In the genomic region with DNA sequence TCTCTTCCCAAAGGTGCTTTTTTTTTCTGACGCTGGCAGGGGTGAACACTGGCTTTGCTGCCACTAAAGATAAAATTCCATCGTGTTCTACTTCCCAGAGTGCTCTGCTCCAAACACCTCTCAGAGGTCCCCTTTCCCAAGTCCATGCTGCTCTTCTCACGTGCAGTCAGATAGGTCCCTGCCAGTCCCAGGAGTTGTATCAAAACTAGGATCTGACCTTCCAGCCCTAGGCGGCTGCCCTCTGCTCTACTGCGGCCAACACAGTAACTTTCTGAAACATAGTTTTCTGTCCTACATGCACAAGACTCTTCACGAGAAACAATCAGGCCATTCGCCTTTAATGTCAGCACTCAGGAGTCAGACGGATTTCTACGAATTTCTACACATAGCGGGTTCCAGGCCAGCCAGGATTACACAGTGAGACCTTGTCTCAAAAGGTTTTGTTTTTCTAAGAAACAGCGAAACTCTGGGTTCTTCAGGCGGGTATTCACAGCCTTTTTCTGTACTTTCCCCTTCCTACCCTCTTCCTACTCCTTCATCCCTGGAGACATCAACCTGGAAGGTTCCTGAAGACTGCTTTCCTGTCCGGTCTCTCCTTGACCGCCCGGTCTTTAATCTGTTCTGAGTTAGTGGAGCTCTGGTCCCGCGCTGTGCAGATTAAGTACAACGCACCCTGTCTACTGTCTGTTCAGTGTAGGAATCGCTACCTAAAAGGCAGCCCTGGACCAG, we compare ENCODE assay signal across 8 mouse cellular contexts. TPM values are rescaled to one million over a fixed set of nuclear protein-coding genes. Genes with fewer than 3 reads are reported as not detected.
DNase-seq lines count a peak whose midpoint lies in the region; ATAC-seq and TF ChIP-seq lines count a peak whose summit lies in the region.

No protein-coding gene starts in this region.

- H3K36me3 ChIP-seq in E14TG2a.4 (ENCODE audit: insufficient read depth, low read length) = no peaks in the 10 kb centered on the region
- no peaks in the 10 kb centered on the region for H3K36me3 ChIP-seq in forebrain, embryonic 16.5 days (ENCODE audit: control insufficient read depth, insufficient read depth)
- no peaks in the 10 kb centered on the region for H3K36me3 ChIP-seq in limb, embryonic 15.5 days
- H3K36me3 ChIP-seq in stomach, postnatal 0 days (ENCODE audit: control insufficient read depth, insufficient read depth, low read length) = no peaks in the 10 kb centered on the region

- TF ChIP-seq CTCF in E14TG2a.4 (conservative IDR thresholded peaks at IDR 0.05; ENCODE audit: low read length) = no peak
- TF ChIP-seq CTCF in stomach, postnatal 0 days (IDR thresholded peaks at IDR 0.05; ENCODE audit: low read depth) = no peak

- H3K4me1 ChIP-seq in E14TG2a.4 (replicated peaks; ENCODE audit: low read depth, low read length) = peaks cover 49% of the 10 kb centered on the region
- H3K4me1 ChIP-seq in forebrain, embryonic 16.5 days (replicated peaks; ENCODE audit: control insufficient read depth, insufficient read depth, low read length) = 0 out of 2 replicates have a peak, but pooled peaks cover 8% of the 10 kb centered on the region
- H3K4me1 ChIP-seq in limb, embryonic 15.5 days = peaks cover 22% of the 10 kb centered on the region; the same call in 1 of the 2 replicates
- peaks cover 6% of the 10 kb centered on the region; the same call in 1 of the 2 replicates for H3K4me1 ChIP-seq in stomach, postnatal 0 days (replicated peaks; ENCODE audit: control insufficient read depth, insufficient read depth)

- peak overlapping the region; percentile 75 for H3K9ac ChIP-seq in forebrain, embryonic 16.5 days (replicated peaks; ENCODE audit: low read depth, low read length)
- H3K9ac ChIP-seq in limb, embryonic 15.5 days = peak overlapping the region; percentile 42
- H3K9ac ChIP-seq in stomach, postnatal 0 days (ENCODE audit: low read length) = peak overlapping the region; percentile 58

- ATAC-seq in forebrain, embryonic 16.5 days = no peak
- ATAC-seq in limb, embryonic 15.5 days (ENCODE audit: insufficient number of reproducible peaks, low FRiP score, low TSS enrichment, low read depth) = no peak
- no peak; the same call in 1 of the 2 replicates for ATAC-seq in stomach, postnatal 0 days (ENCODE audit: low FRiP score, low TSS enrichment)
- ATAC-seq in granulocyte monocyte progenitor cell, adult 5-6 weeks (replicated peaks; ENCODE audit: poor library complexity, severe bottlenecking) = no peak

- H3K4me3 ChIP-seq in E14TG2a.4 (replicated peaks; ENCODE audit: low read length) = peak overlapping the region; percentile 79
- peak overlapping the region; percentile 55 for H3K4me3 ChIP-seq in forebrain, embryonic 16.5 days (replicated peaks; ENCODE audit: low read length)
- H3K4me3 ChIP-seq in limb, embryonic 15.5 days = peak overlapping the region; percentile 57
- H3K4me3 ChIP-seq in stomach, postnatal 0 days (ENCODE audit: low read depth, low read length) = peak overlapping the region; percentile 50

- H3K9me3 ChIP-seq in E14TG2a.4 (ENCODE audit: low read length) = no peaks in the 10 kb centered on the region
- H3K9me3 ChIP-seq in forebrain, embryonic 16.5 days (ENCODE audit: control insufficient read depth, low read length) = no peaks in the 10 kb centered on the region
- H3K9me3 ChIP-seq in limb, embryonic 15.5 days = no peaks in the 10 kb centered on the region
- no peaks in the 10 kb centered on the region for H3K9me3 ChIP-seq in stomach, postnatal 0 days (ENCODE audit: control insufficient read depth, low read length)

- no peak overlapping the region for H3K27ac ChIP-seq in forebrain, embryonic 16.5 days (ENCODE audit: low read length)
- H3K27ac ChIP-seq in limb, embryonic 15.5 days = peak overlapping the region; percentile 92
- H3K27ac ChIP-seq in stomach, postnatal 0 days (replicated peaks) = peak overlapping the region; percentile 85

- 31% methylated on average over 19 of the region's 19 CpGs for WGBS in forebrain, embryonic 16.5 days
- 25% methylated on average over 19 of the region's 19 CpGs for WGBS in limb, embryonic 15.5 days
- WGBS in stomach, postnatal 0 days = 20% methylated on average over 19 of the region's 19 CpGs

- DNase-seq in heart, adult 18-20 months = peak; percentile 35 to 53
- no peak for DNase-seq in heart, postnatal 4 days
- DNase-seq in stomach, postnatal 0 days (ENCODE audit: low spot score) = no peak
- no peak for DNase-seq in gastrocnemius, postnatal 10 days

- no peaks in the 10 kb centered on the region for H3K27me3 ChIP-seq in E14TG2a.4 (ENCODE audit: insufficient read depth, low read length)
- no peaks in the 10 kb centered on the region for H3K27me3 ChIP-seq in forebrain, embryonic 16.5 days (replicated peaks; ENCODE audit: control insufficient read depth, insufficient read depth, low read length)
- H3K27me3 ChIP-seq in limb, embryonic 15.5 days = no peaks in the 10 kb centered on the region
- no peaks in the 10 kb centered on the region for H3K27me3 ChIP-seq in stomach, postnatal 0 days (ENCODE audit: control insufficient read depth, insufficient read depth, low read length)

- H3K4me2 ChIP-seq in forebrain, embryonic 16.5 days (ENCODE audit: low read length) = peak overlapping the region; percentile 56
- peak overlapping the region; percentile 71 for H3K4me2 ChIP-seq in limb, embryonic 15.5 days
- peak overlapping the region; percentile 79 for H3K4me2 ChIP-seq in stomach, postnatal 0 days (replicated peaks; ENCODE audit: low read depth)

- no peak for TF ChIP-seq EP300 in stomach, postnatal 0 days (optimal IDR thresholded peaks at IDR 0.05)

RNA-seq across cellular contexts. Expression of a gene that starts 19.8 kb away (rescaled TPM):
- total RNA-seq in heart, adult 18-20 months (2021) = 100 to 1,000 TPM in 1 of 2 experiments, 10 to 100 TPM in 1; 30.8 to 212 TPM
- total RNA-seq in heart, postnatal 4 days (2021) = 10 to 100 TPM; 12.3 to 12.9 TPM
- polyA plus RNA-seq in forebrain, embryonic 16.5 days (2015; fragmentation: Nextera tagmentation; extraction: Ambion mirVana) = 3.6 and 5.0 TPM in 2 replicates
- polyA plus RNA-seq in limb, embryonic 15.5 days (2015; fragmentation: Nextera tagmentation; extraction: Ambion mirVana) = 5.0 and 6.5 TPM in 2 replicates
- polyA plus RNA-seq in stomach, postnatal 0 days (2015; fragmentation: Nextera tagmentation; extraction: Ambion mirVana) = 1.3 and 1.7 TPM in 2 replicates
- 0.41 TPM in 1 of 2 replicates, not detected in the other for total RNA-seq in granulocyte monocyte progenitor cell, adult 5-6 weeks (2014; fragmentation: Nextera tagmentation)
- total RNA-seq in granulocyte monocyte progenitor cell, adult 5-6 weeks (2017) = not detected in 2 replicates
- 10 to 100 TPM; 39.5 to 46.6 TPM for total RNA-seq in gastrocnemius, postnatal 10 days (2021)

RNA-seq across cellular contexts. Expression of a gene that starts 55.0 kb away (rescaled TPM):
- 1 to 10 TPM; 4.3 to 7.8 TPM for total RNA-seq in heart, adult 18-20 months (2021)
- 10 to 100 TPM; 47.7 to 52.4 TPM for total RNA-seq in heart, postnatal 4 days (2021)
- polyA plus RNA-seq in forebrain, embryonic 16.5 days (2015; fragmentation: Nextera tagmentation; extraction: Ambion mirVana) = 0.07 and 0.16 TPM in 2 replicates
- polyA plus RNA-seq in limb, embryonic 15.5 days (2015; fragmentation: Nextera tagmentation; extraction: Ambion mirVana) = 0.20 and 0.41 TPM in 2 replicates
- 0.08 TPM in 1 of 2 replicates, not detected in the other for polyA plus RNA-seq in stomach, postnatal 0 days (2015; fragmentation: Nextera tagmentation; extraction: Ambion mirVana)
- total RNA-seq in granulocyte monocyte progenitor cell, adult 5-6 weeks (2014; fragmentation: Nextera tagmentation) = not detected in 2 replicates
- 0.22 TPM in 1 of 2 replicates, not detected in the other for total RNA-seq in granulocyte monocyte progenitor cell, adult 5-6 weeks (2017)
- total RNA-seq in gastrocnemius, postnatal 10 days (2021) = under 1 TPM; 0.33 to 0.61 TPM

Comparison
In these comparisons a context has a peak if more than half of its experiments do, and no peak if none do; other contexts are left out.
1. DNase-seq: peak in heart, adult 18-20 months (2 of 2); none in heart, postnatal 4 days (single experiment), stomach, postnatal 0 days (single experiment) and gastrocnemius, postnatal 10 days (single experiment).
2. RNA of a gene that starts 55.0 kb away (total RNA-seq): 47.7 to 52.4 TPM in heart, postnatal 4 days; 4.3 to 7.8 TPM in heart, adult 18-20 months, 0.33 to 0.61 TPM in gastrocnemius, postnatal 10 days and 0.22 TPM in granulocyte monocyte progenitor cell, adult 5-6 weeks; every median in the first group is over 4 times any median in the second.
3. RNA of a gene that starts 19.8 kb away (total RNA-seq): 30.8 to 212 TPM in heart, adult 18-20 months, 39.5 to 46.6 TPM in gastrocnemius, postnatal 10 days and 12.3 to 12.9 TPM in heart, postnatal 4 days; 0.41 TPM in granulocyte monocyte progenitor cell, adult 5-6 weeks; every median in the first group is over 4 times any median in the second.
4. Peak in every context shown above with its lines, with median percentiles within 50 percentile points of each other: H3K4me3 ChIP-seq, H3K4me2 ChIP-seq and H3K9ac ChIP-seq.